Comparison of ENCODE assay signal across 8 mouse cellular contexts in the genomic region with DNA sequence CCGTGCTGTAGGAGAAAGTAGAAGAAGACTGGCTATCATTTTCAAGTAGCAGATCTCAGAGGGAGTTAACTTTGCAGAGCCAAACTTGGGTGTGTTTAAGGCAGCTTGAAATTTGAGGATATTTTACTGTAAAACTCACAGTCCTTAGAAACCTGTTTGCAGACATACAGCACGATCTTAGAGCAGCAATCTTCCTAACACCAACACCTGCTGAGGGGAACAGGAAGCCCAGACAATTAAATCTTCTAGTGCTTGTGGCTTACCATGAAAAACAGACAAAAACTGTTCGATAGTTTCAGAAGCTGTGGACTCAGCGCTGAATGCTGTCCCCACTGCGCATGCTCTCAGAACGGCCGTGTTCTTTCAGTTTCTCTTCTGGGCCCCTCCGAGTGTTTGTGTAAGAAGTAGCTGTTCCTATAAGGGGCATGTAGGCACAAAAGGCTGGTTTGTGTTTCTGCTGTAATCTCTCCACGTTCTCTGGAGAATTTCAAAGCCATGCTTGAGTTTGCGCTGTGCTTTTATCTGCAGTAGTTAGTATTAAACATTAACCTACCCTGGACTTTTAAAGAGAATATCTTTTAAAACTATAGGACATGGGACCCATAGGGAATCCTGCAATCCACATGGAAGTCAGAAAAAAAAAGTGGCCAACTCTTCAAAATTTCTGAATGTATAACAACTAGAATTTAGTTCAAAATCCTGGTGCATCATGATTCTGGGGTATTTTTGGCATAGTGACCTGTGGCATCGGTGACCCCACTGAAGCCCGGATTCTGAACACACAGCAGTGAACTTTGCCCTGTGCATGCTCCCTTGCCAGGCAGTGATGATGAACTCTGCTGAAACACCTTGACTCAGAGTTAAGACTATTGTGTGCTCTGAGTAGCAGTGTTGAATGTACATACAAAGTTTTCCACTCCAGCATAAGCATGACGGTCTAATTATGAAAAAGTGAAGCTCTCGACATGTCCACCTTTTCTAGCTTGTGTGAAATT.
DNase-seq lines count a peak whose midpoint lies in the region; ATAC-seq and TF ChIP-seq lines count a peak whose summit lies in the region.

No protein-coding gene starts in this region.

- TF ChIP-seq CTCF in liver, adult 2 months (IDR thresholded peaks at IDR 0.05; ENCODE audit: low read depth, low read length), result no peak
- TF ChIP-seq CTCF in cerebellum, adult 2 months (IDR thresholded peaks at IDR 0.05; ENCODE audit: borderline replicate concordance, insufficient read depth, low read depth, low read length), result no peak

- H3K4me1 ChIP-seq in midbrain, embryonic 14.5 days (ENCODE audit: control insufficient read depth, insufficient read depth, low read length), result no peaks in the 10 kb centered on the region
- H3K4me1 ChIP-seq in midbrain, embryonic 11.5 days (ENCODE audit: control insufficient read depth, insufficient read depth, low read length), result no peaks in the 10 kb centered on the region
- peaks cover 5% of the 10 kb centered on the region; the same call in 1 of the 2 replicates for H3K4me1 ChIP-seq in liver, adult 2 months (ENCODE audit: control insufficient read depth, insufficient read depth, low read length)
- no peaks in the 10 kb centered on the region for H3K4me1 ChIP-seq in cerebellum, adult 2 months (ENCODE audit: control insufficient read depth, insufficient read depth, low read length)

- H3K27ac ChIP-seq in midbrain, embryonic 14.5 days (replicated peaks; ENCODE audit: low read depth, low read length), result no peak overlapping the region
- no peak overlapping the region for H3K27ac ChIP-seq in midbrain, embryonic 11.5 days (ENCODE audit: low read depth, low read length)
- H3K27ac ChIP-seq in liver, adult 2 months (replicated peaks; ENCODE audit: insufficient read depth, low read depth, low read length), result peak overlapping the region; percentile 80
- no peak overlapping the region for H3K27ac ChIP-seq in cerebellum, adult 2 months (ENCODE audit: insufficient read depth, low read length)

- no peaks in the 10 kb centered on the region for H3K36me3 ChIP-seq in midbrain, embryonic 14.5 days (ENCODE audit: control insufficient read depth, insufficient read depth, low read length)
- H3K36me3 ChIP-seq in midbrain, embryonic 11.5 days (ENCODE audit: control insufficient read depth, insufficient read depth, low read length), result no peaks in the 10 kb centered on the region
- H3K36me3 ChIP-seq in liver, adult 2 months (ENCODE audit: control insufficient read depth, insufficient read depth, low read length), result no peaks in the 10 kb centered on the region

- peak; percentile 22 for DNase-seq in midbrain, embryonic 14.5 days
- no peak for DNase-seq in midbrain, embryonic 11.5 days (ENCODE audit: low spot score, missing footprints)
- DNase-seq in heart, postnatal 10 days, result peak; percentile 23 to 29
- DNase-seq in liver, adult 2 months (ENCODE audit: extremely low read depth, low read depth, low spot score), result peak; percentile 90
- peak; percentile 34 for DNase-seq in skeletal muscle tissue, adult 2 months (ENCODE audit: low read depth, low spot score)
- DNase-seq in right cerebral cortex, adult 2 months (ENCODE audit: low spot score in 2 of 2), result no peak
- no peak for DNase-seq in cerebellum, adult 2 months
- no peak for DNase-seq in adrenal gland, adult 18-20 months (ENCODE audit: low spot score in 2 of 2)

- intact Hi-C loops in heart, postnatal 10 days (cut with DNase I), result no loop called here

- H3K27me3 ChIP-seq in midbrain, embryonic 14.5 days (ENCODE audit: control insufficient read depth, insufficient read depth, low read length), result no peaks in the 10 kb centered on the region
- H3K27me3 ChIP-seq in midbrain, embryonic 11.5 days (ENCODE audit: control insufficient read depth, insufficient read depth, low read length), result no peaks in the 10 kb centered on the region
- H3K27me3 ChIP-seq in liver, adult 2 months (ENCODE audit: control insufficient read depth, insufficient read depth, low read length), result no peaks in the 10 kb centered on the region
- no peaks in the 10 kb centered on the region for H3K27me3 ChIP-seq in cerebellum, adult 2 months (ENCODE audit: control insufficient read depth, insufficient read depth, low read length)

- H3K4me3 ChIP-seq in midbrain, embryonic 14.5 days (replicated peaks; ENCODE audit: low read depth, low read length), result no peak overlapping the region
- no peak overlapping the region for H3K4me3 ChIP-seq in midbrain, embryonic 11.5 days (ENCODE audit: low read depth, low read length)
- peak overlapping the region; percentile 65 for H3K4me3 ChIP-seq in liver, adult 2 months (ENCODE audit: insufficient read depth, low read depth, low read length)
- H3K4me3 ChIP-seq in cerebellum, adult 2 months (replicated peaks; ENCODE audit: insufficient read depth, low read depth, low read length), result no peak overlapping the region

- 0 out of 2 replicates have a peak, but pooled peaks have one; percentile 12 for TF ChIP-seq POLR2A in liver, adult 2 months (IDR thresholded peaks at IDR 0.05; ENCODE audit: extremely low read depth, insufficient read depth, low read length)
- no peak for TF ChIP-seq POLR2A in cerebellum, adult 2 months (IDR thresholded peaks at IDR 0.05; ENCODE audit: borderline replicate concordance, insufficient read depth, low read length)

- no peak for ATAC-seq in midbrain, embryonic 14.5 days (ENCODE audit: low FRiP score, low TSS enrichment)
- no peak for ATAC-seq in midbrain, embryonic 11.5 days (ENCODE audit: low FRiP score)

- no peaks in the 10 kb centered on the region for H3K79me2 ChIP-seq in liver, adult 2 months (ENCODE audit: control insufficient read depth, insufficient read depth, low read length)

- H3K9ac ChIP-seq in midbrain, embryonic 14.5 days (replicated peaks; ENCODE audit: low read length), result no peak overlapping the region
- no peak overlapping the region for H3K9ac ChIP-seq in midbrain, embryonic 11.5 days (ENCODE audit: low read length)
- peak overlapping the region; percentile 78 for H3K9ac ChIP-seq in liver, adult 2 months (ENCODE audit: low read depth, low read length)

- no peak overlapping the region for H3K4me2 ChIP-seq in midbrain, embryonic 14.5 days (ENCODE audit: low read length)
- no peak overlapping the region for H3K4me2 ChIP-seq in midbrain, embryonic 11.5 days

- 79% methylated on average over 14 of the region's 14 CpGs for WGBS in midbrain, embryonic 14.5 days
- WGBS in midbrain, embryonic 11.5 days, result 82% methylated on average over 14 of the region's 14 CpGs
- WGBS in liver, adult 2 months, result 23% methylated on average over 14 of the region's 14 CpGs
- WGBS in cerebellum, adult 2 months, result 87% methylated on average over 14 of the region's 14 CpGs

- H3K9me3 ChIP-seq in midbrain, embryonic 14.5 days (ENCODE audit: control insufficient read depth, low read length), result no peaks in the 10 kb centered on the region
- H3K9me3 ChIP-seq in midbrain, embryonic 11.5 days (ENCODE audit: control insufficient read depth, low read length), result no peaks in the 10 kb centered on the region

Comparison
In these comparisons a context has a peak if more than half of its experiments do, and no peak if none do; other contexts are left out.
1. DNase-seq: peak in midbrain, embryonic 14.5 days (single experiment), heart, postnatal 10 days (2 of 2), liver, adult 2 months (single experiment) and skeletal muscle tissue, adult 2 months (single experiment); none in midbrain, embryonic 11.5 days (single experiment), right cerebral cortex, adult 2 months (0 of 2), cerebellum, adult 2 months (0 of 2) and adrenal gland, adult 18-20 months (0 of 2).